Mouse (Mus musculus): ENCODE measurements around the gene Fsip1. TPM values are rescaled to one million over a fixed set of nuclear protein-coding genes. Genes with fewer than 3 reads are reported as not detected.
"Not testable (repeated sequence)": the region's sequence is repeated elsewhere in the genome, so short reads cannot be mapped to it uniquely, and the experiment has no call there.

The Fsip1 gene
- polyA plus RNA-seq, 1 experiment from 2014 or later = not detected

- ATAC-seq (ENCODE audit: insufficient number of reproducible peaks, low FRiP score) = 0 out of 2 replicates have a peak, but pooled peaks have one; percentile 36
- H3K9ac ChIP-seq = no peak overlapping the region
Measured at GRCm38 (mm10) chr2:118149855-118150563, 106.8 kb downstream of the Fsip1 start.

GRCm38 (mm10) chr2:118148321-118149142 lies 108.2 kb downstream of the Fsip1 start:
- Histone ChIP-seq H3K4me3 (no peak overlapping the region), H3K27me3 (replicated peaks) (no peaks in the 10 kb centered on the region), H3K36me3 (no peaks in the 10 kb centered on the region), H3K9me3 (replicated peaks) (no peaks in the 10 kb centered on the region), H3K27ac (ENCODE audit: poor library complexity, severe bottlenecking) (no peak overlapping the region), H3K9ac (no peak overlapping the region), H3K4me1 (replicated peaks) (peaks cover 25% of the 10 kb centered on the region), H3K4me2 (no peak overlapping the region)
- no peak for ATAC-seq (ENCODE audit: insufficient number of reproducible peaks, low FRiP score)
- 65% methylated on average over 4 of the region's 4 CpGs for WGBS

More at GRCm38 (mm10) chr2:118149855-118150563, 106.8 kb downstream of the Fsip1 start:
- H3K4me1 ChIP-seq (replicated peaks) = peaks cover 25% of the 10 kb centered on the region
- 59% methylated on average over 12 of the region's 12 CpGs for WGBS
- H3K36me3 ChIP-seq = no peaks in the 10 kb centered on the region
- H3K4me2 ChIP-seq = no peak overlapping the region
- H3K27ac ChIP-seq (ENCODE audit: poor library complexity, severe bottlenecking) = no peak overlapping the region
- no peak overlapping the region for H3K4me3 ChIP-seq
- H3K9me3 ChIP-seq (replicated peaks) = no peaks in the 10 kb centered on the region
- no peaks in the 10 kb centered on the region for H3K27me3 ChIP-seq (replicated peaks)

GRCm38 (mm10) chr2:118147749-118148148 lies 109.0 kb downstream of the Fsip1 start:
- ATAC-seq (ENCODE audit: insufficient number of reproducible peaks, low FRiP score); H3K4me3 ChIP-seq; H3K9me3 ChIP-seq (replicated peaks); H3K27ac ChIP-seq (ENCODE audit: poor library complexity, severe bottlenecking); H3K36me3 ChIP-seq; H3K9ac ChIP-seq; H3K4me2 ChIP-seq; H3K27me3 ChIP-seq (replicated peaks): not testable (repeated sequence)
- H3K4me1 ChIP-seq (replicated peaks) = peaks cover 25% of the 10 kb centered on the region
- 36% methylated on average over 3 of the region's 3 CpGs for WGBS

- no peaks in the 10 kb centered on the region for H3K9me3 ChIP-seq (replicated peaks)
- no peak overlapping the region for H3K27ac ChIP-seq (ENCODE audit: poor library complexity, severe bottlenecking)
- ATAC-seq (ENCODE audit: insufficient number of reproducible peaks, low FRiP score) = no peak
- no peak overlapping the region for H3K9ac ChIP-seq
- no peaks in the 10 kb centered on the region for H3K4me1 ChIP-seq (replicated peaks)
- no peaks in the 10 kb centered on the region for H3K27me3 ChIP-seq (replicated peaks)
- H3K4me2 ChIP-seq = no peak overlapping the region
- H3K36me3 ChIP-seq = no peaks in the 10 kb centered on the region
- H3K4me3 ChIP-seq = no peak overlapping the region
- 82% methylated on average over 10 of the region's 10 CpGs for WGBS
Measured at GRCm38 (mm10) chr2:118141651-118142050, 115.1 kb downstream of the Fsip1 start.

GRCm38 (mm10) chr2:118139261-118139660 lies 117.5 kb downstream of the Fsip1 start:
- 61% methylated on average over 6 of the region's 6 CpGs for WGBS
- Histone ChIP-seq H3K4me1 (replicated peaks) (no peaks in the 10 kb centered on the region), H3K36me3 (no peaks in the 10 kb centered on the region), H3K4me3 (no peak overlapping the region), H3K9ac (no peak overlapping the region), H3K27ac (ENCODE audit: poor library complexity, severe bottlenecking) (no peak overlapping the region), H3K4me2 (no peak overlapping the region), H3K27me3 (replicated peaks) (no peaks in the 10 kb centered on the region), H3K9me3 (replicated peaks) (no peaks in the 10 kb centered on the region)
- ATAC-seq (ENCODE audit: insufficient number of reproducible peaks, low FRiP score) = no peak

- 89% methylated on average over 2 of the region's 2 CpGs for WGBS
- no peak for ATAC-seq (ENCODE audit: insufficient number of reproducible peaks, low FRiP score)
- no peak overlapping the region for H3K4me2 ChIP-seq
Measured at GRCm38 (mm10) chr2:118137776-118138175, 119.0 kb downstream of the Fsip1 start.

GRCm38 (mm10) chr2:118137071-118137470 lies 119.7 kb downstream of the Fsip1 start:
- 78% methylated on average over 9 of the region's 9 CpGs for WGBS

More at GRCm38 (mm10) chr2:118137776-118138175, 119.0 kb downstream of the Fsip1 start:
- H3K27me3 ChIP-seq (replicated peaks) = no peaks in the 10 kb centered on the region
- no peak overlapping the region for H3K4me3 ChIP-seq
- H3K4me1 ChIP-seq (replicated peaks) = no peaks in the 10 kb centered on the region
- H3K9me3 ChIP-seq (replicated peaks) = no peaks in the 10 kb centered on the region
- H3K9ac ChIP-seq = no peak overlapping the region
- H3K36me3 ChIP-seq = no peaks in the 10 kb centered on the region
- no peak overlapping the region for H3K27ac ChIP-seq (ENCODE audit: poor library complexity, severe bottlenecking)

GRCm38 (mm10) chr2:118128313-118128712 lies 128.5 kb downstream of the Fsip1 start:
- 66% methylated on average over 3 of the region's 3 CpGs for whole genome bisulfite sequencing
- H3K27ac ChIP-seq (ENCODE audit: poor library complexity, severe bottlenecking) = no peak overlapping the region

More at GRCm38 (mm10) chr2:118137071-118137470, 119.7 kb downstream of the Fsip1 start:
- Histone ChIP-seq H3K4me2 (no peak overlapping the region), H3K36me3 (no peaks in the 10 kb centered on the region), H3K9ac (no peak overlapping the region), H3K27me3 (replicated peaks) (no peaks in the 10 kb centered on the region), H3K27ac (ENCODE audit: poor library complexity, severe bottlenecking) (no peak overlapping the region), H3K4me1 (replicated peaks) (no peaks in the 10 kb centered on the region), H3K4me3 (no peak overlapping the region), H3K9me3 (replicated peaks) (no peaks in the 10 kb centered on the region)
- no peak for ATAC-seq (ENCODE audit: insufficient number of reproducible peaks, low FRiP score)

GRCm38 (mm10) chr2:118127516-118128288 lies 129.1 kb downstream of the Fsip1 start:
- H3K36me3 ChIP-seq = peaks cover 34% of the 10 kb centered on the region
- H3K27ac ChIP-seq (ENCODE audit: poor library complexity, severe bottlenecking) = no peak overlapping the region
- no peak overlapping the region for H3K4me3 ChIP-seq
- WGBS = 79% methylated on average over 5 of the region's 5 CpGs
- no peak overlapping the region for H3K9ac ChIP-seq
- no peaks in the 10 kb centered on the region for H3K27me3 ChIP-seq (replicated peaks)
- ATAC-seq (ENCODE audit: insufficient number of reproducible peaks, low FRiP score) = no peak
- no peaks in the 10 kb centered on the region for H3K4me1 ChIP-seq (replicated peaks)
- no peak overlapping the region for H3K4me2 ChIP-seq
- no peaks in the 10 kb centered on the region for H3K9me3 ChIP-seq (replicated peaks)

More at GRCm38 (mm10) chr2:118128313-118128712, 128.5 kb downstream of the Fsip1 start:
- Histone ChIP-seq H3K36me3 (peaks cover 27% of the 10 kb centered on the region), H3K27me3 (replicated peaks) (no peaks in the 10 kb centered on the region), H3K4me2 (no peak overlapping the region), H3K9me3 (replicated peaks) (no peaks in the 10 kb centered on the region), H3K4me3 (no peak overlapping the region), H3K4me1 (replicated peaks) (no peaks in the 10 kb centered on the region), H3K9ac (no peak overlapping the region)
- no peak for ATAC-seq (ENCODE audit: insufficient number of reproducible peaks, low FRiP score)

- H3K9ac ChIP-seq = no peak overlapping the region
- no peak overlapping the region for H3K27ac ChIP-seq (ENCODE audit: poor library complexity, severe bottlenecking)
- ATAC-seq (ENCODE audit: insufficient number of reproducible peaks, low FRiP score) = no peak
- H3K4me2 ChIP-seq = no peak overlapping the region
- WGBS = 85% methylated on average over 7 of the region's 7 CpGs
- H3K36me3 ChIP-seq = peaks cover 46% of the 10 kb centered on the region
- no peaks in the 10 kb centered on the region for H3K4me1 ChIP-seq (replicated peaks)
- no peaks in the 10 kb centered on the region for H3K9me3 ChIP-seq (replicated peaks)
- no peak overlapping the region for H3K4me3 ChIP-seq
- H3K27me3 ChIP-seq (replicated peaks) = no peaks in the 10 kb centered on the region
Measured at GRCm38 (mm10) chr2:118125943-118126470, 130.8 kb downstream of the Fsip1 start.

All from heart, embryonic 12.5 days (tissue).